Mouse (Mus musculus): ENCODE data around the gene Adprh. TPM values are rescaled to one million over a fixed set of nuclear protein-coding genes. Genes with fewer than 3 reads are reported as not detected.

Gene Adprh
- total RNA-seq, 1 experiment from 2014 or later, result 41.2 TPM

GRCm38 (mm10) chr16:38395060-38395730, 57.3 kb downstream of the Adprh start:
- DNase-seq, result no peak

- DNase-seq, result no peak
Observed at GRCm38 (mm10) chr16:38394191-38394618, 58.3 kb downstream of the Adprh start.

Other genes starting within 250 kb of the Adprh start
- gene Nr1i2, start 157.9 kb downstream of the Adprh start, total RNA-seq (2021), result 0.79 and 5.3 TPM in 2 replicates
- 0.48 and 0.53 TPM in 2 replicates for gene Maats1, start 110.6 kb downstream of the Adprh start, total RNA-seq (2021)
- 474 and 521 TPM in 2 replicates for gene Cox17, start 105.7 kb downstream of the Adprh start, total RNA-seq (2021)
- gene Gm21987, start 105.7 kb downstream of the Adprh start, total RNA-seq (2021), result not detected in 2 replicates
- 4.7 and 4.9 TPM in 2 replicates for gene Popdc2, start 90.5 kb downstream of the Adprh start, total RNA-seq (2021)
- 21.4 and 27.2 TPM in 2 replicates for gene Pla1a, start 19.6 kb downstream of the Adprh start, total RNA-seq (2021)
- 0.56 and 2.0 TPM in 2 replicates for gene Cd80, start 2.9 kb upstream of the Adprh start, total RNA-seq (2021)
- 46.2 and 46.5 TPM in 2 replicates for gene Timmdc1, start 70.0 kb upstream of the Adprh start, total RNA-seq (2021)
- 22.5 and 25.4 TPM in 2 replicates for gene Poglut1, start 97.6 kb upstream of the Adprh start, total RNA-seq (2021)
- 55.7 and 74.0 TPM in 2 replicates for gene Tmem39a, start 106.0 kb upstream of the Adprh start, total RNA-seq (2021)

Data from adrenal gland, postnatal 14 days (tissue).